Mouse (Mus musculus) testis, postnatal 14 days (tissue): ENCODE data around the gene Abraxas2.
A peak's percentile ranks its signal among the peaks of the same experiment; 100 is the strongest.

ENCODE experiments used
- DNase-seq: peaks from one replicate; pipeline ENCODE4 v3.0.0; 2021; ENCODE audit warnings: low spot score

Abraxas2 gene

DNA sequence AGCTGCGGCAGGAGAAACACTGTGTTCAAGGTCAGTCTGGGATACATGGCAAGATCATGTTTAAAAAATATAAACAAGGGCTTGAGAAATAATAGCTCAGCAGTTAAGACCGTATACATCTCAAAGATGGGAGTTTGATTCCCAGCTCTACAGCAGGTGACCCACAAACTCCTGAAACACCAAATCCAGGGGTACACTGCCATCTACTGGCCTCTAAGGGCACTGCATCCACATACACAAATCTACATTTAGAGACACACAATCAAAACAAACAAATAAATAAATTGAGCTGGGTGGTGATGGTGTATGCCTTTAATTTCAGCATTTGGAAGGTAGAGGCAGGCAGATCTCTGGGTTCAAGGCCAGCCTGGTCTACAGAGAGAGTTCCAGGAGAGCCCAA lies 39.2 kb downstream of the Abraxas2 start:
- DNase-seq: no peak

DNA sequence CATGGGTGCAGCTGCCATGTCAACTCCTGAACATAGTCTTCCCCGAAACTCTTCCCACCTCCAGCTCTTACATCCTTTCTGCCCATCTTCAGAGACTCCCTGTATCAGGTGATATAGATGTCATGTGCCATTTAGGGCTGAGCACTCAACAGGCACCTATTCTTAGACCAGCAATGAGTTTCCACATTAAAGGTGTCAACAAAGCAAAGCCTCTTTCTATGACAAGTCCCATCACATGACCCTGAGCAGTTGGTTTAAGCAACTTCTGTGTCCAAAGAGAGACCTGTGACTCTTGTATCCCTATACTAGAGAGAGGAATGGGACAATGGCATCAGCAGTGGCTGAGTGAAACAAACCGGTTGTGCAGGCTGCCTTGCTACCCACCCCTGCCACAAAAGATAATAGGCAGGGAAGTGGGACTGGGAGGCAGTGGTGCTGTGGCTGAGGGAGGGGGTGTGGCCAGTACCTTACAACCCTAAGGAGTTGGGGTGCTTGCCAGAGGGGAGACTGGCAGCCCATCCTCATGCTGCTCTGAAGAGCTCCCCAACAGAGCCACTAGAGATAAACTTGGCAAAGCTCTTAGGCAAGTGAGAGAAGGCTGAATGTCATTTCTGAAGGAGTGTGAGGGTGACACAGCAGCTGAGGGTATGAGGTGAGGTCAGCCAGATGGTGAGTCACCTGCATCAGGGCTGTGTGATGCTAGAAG lies 42.0 kb downstream of the Abraxas2 start:
- no peak for DNase-seq

DNA sequence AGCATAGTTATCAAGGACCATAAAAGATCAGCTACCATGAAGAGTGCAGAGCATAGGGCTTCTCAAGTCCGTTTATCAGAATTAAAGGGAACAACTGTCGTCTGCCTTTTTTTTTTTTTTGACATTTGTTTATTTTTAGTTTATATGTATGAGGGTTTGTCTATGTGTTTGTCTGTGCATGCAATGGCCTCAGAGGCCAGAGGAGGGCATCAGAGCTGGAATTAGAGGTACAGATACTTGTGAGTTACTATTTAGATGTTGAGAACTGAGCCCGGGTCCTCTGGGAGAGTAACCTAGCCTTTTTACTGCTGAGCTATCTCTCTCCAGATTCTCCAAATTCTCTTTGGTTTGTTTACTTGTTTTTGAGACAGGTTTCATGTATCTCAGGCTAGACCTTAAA lies 44.8 kb downstream of the Abraxas2 start:
- DNase-seq: no peak

DNA sequence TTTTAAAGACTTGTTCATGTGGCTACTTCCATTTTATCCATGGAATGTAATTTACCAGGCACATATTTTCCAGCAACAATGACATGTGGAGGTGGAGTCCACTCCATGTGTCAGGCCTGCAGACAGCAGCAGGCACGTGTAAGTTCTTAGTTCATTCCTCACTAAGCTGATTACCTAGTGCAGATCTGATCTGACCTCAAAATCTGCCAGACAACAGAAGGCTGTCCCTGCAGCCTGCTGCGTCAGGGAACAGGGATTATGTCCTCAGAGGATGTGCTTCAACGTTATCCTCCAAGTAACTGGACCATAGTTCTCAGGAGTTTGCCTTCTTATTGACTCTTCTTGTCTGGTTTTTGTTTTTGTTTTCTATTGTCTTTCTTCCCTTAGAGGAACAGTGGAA lies 62.9 kb downstream of the Abraxas2 start:
- no peak for DNase-seq

DNA sequence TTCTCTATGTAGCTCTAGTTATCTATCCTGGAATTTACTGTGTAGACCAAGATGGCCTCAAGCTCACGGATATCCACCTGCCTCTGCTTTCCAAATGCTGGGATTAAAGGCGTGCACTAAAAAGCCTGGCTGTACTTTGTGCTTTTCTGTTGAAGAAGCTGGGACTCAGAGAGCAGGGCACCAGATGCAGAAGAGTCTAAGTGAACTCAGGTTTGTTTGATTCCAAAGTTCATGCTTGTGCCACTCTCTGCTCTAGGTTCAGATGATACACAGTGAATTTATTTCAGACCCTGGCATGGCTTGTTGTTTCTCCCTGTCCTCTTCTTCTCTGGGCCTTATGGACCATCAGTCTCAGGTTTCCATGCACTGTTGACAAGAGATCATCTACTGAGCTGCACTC lies 66.2 kb downstream of the Abraxas2 start:
- DNase-seq: no peak

DNA sequence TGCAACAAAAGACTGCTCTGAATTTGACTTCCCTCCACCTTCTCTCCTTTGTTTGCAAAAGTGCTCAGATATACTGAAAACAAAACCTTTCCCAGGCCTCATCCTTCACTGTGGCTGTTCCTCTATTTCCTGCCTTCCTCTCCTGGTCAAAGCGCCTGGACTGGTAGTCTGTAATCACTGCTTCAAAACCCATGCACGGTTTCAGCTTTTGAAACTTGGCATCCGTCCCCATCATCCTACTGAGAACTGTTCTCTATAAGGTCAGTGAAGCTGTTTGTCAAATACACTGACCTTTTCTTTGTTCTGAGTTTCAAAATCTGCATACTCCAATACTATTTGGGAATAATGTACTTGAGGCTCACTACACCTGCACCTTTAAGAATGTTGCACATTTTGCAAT lies 68.2 kb downstream of the Abraxas2 start:
- DNase-seq: no peak

DNA sequence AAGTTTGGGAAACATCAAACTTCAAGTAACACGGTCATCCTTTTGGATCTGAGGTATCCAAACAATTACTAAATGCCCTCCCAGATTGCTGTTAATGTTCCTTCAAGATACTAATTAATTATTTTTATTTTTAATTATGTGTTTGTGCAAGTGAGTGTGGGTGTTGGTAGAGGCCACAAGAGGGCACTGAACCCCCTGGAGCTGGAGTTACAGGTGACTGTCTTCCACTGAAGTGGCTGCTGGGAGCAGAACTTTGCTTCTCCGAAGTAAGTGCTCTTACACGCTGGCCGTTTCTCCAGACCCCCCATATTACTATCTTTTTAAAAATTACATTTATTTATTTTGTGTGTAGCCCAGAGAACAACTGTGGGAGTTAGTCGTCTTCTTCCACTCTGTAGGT lies 71.0 kb downstream of the Abraxas2 start:
- no peak for DNase-seq

DNA sequence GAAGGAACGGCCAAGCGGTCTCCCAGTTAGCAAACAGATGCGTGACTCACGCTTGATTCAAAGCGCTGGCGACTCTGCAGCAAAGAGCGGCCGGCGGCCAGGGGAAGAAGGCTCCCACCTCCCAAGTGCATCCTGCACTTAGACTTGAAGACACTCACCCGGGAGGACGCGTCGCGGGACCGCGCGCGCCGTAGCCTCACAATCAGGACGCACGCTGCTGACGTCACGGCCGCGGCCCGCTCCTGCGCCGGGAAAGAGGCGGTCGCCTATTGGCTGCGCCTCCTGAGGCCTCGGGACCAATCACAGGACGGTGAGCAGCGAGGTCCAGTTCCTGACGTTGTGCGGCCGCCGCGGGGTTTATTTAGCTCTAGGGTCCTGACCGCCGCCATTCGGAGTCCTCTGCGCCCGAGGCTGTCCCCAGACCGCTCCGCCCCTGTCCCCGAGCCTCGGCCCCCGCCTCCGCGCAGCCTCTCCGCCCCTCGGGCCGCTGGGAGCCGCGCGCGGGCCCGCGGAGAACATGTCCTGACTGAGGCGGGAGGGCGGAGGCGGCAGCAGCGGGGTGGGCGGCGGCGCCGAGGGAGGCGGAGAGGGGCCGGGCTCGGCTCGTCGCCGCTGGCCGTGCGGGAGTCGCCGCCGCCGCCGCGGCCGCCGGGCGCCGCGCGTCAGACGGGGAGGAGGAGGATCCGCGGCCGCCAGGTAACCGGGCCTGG lies 72.0 kb downstream of the Abraxas2 start, which contains the start of gene Zranb1:
Gene Zranb1, plus strand, starts transcription at position 293 of the 710 bp plus-strand sequence.
- DNase-seq: peak; percentile 99

DNA sequence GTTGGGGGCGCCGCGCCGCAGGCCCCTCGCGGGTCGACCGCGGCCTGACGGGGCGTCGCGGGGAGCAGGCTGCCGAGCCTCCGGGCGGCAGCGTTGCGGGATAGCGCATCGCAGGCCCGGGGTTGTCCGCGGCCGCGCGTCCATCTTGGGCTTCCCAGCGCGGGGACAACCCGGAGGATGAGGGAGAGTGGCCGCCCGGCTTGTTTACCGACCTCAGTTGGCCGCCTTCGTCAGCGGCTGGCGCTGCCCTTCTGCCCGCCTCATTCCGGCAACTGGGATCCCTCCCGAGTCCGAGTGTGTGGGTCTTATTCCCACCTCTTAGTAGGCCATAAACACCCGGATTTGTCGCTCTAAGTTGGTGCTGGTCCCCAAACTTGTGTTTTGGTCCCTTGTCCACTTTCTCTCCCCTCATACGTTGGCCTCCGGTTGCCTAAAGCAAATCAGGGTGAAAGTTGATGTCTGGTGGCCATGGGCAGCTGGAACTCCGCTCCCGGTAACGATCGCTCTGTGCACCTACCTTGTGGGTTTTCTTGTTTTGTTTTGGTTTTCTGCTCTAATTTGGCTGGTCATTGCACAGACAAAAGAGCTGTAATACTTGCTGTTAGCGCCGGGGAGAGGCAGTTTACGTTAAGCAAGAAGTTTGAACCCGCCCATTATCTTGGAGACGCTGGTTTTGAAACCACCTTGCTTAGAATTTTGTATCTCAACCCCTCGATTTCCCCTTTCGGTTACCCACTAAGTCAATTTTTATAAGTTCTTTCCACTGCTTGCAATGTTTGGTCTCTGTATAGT lies 72.7 kb downstream of the Abraxas2 start:
- DNase-seq: peak; percentile 66

DNA sequence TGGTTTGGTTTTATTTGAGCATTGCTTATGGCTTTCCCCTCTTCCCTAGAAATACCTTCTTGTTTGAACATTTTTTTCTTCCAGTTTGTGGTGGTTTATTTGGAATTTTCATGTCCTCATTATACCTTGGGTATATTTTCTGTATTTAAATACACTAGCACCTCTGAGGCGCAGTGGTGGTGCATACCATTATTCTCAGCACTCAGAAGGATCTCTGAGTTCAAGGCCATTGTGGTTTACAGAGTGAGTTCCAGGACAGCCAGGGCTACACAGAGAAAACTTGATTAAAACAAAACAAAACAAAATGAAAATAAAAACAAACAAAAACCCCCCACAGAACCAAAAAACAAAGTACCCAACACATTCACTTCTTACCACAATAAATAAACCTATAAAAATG lies 74.3 kb downstream of the Abraxas2 start:
- no peak for DNase-seq
